Mouse (Mus musculus): Measurements from ENCODE around the gene Dact3. TPM values are rescaled to one million over a fixed set of nuclear protein-coding genes. Genes with fewer than 3 reads are reported as not detected.

Dact3 gene
- polyA plus RNA-seq, 1 experiment from 2014 or later, result 12.5 TPM

GRCm38 (mm10) chr7:16841561-16842560, 33.3 kb upstream of the Dact3 start:
- Histone ChIP-seq H3K36me3 (peaks cover 48% of the 10 kb centered on the region), H3K4me1 (replicated peaks) (peaks cover 29% of the 10 kb centered on the region)

GRCm38 (mm10) chr7:16842645-16843063, 32.5 kb upstream of the Dact3 start, which contains the start of gene Prkd2:
Gene Prkd2, plus strand, starts transcription at chr7:16842902.
- H3K9me3 ChIP-seq, result no peaks in the 10 kb centered on the region
- H3K4me1 ChIP-seq (replicated peaks), result peaks cover 29% of the 10 kb centered on the region
- 1% methylated on average over 32 of the region's 32 CpGs for WGBS
- peak within 1 kb of the TSS; percentile 67 for H3K4me3 ChIP-seq (replicated peaks)
- no peaks in the 10 kb centered on the region for H3K27me3 ChIP-seq
- H3K27ac ChIP-seq, result peak within 1 kb of the TSS; percentile 90
- peak within 1 kb of the TSS; percentile 81 for H3K9ac ChIP-seq (replicated peaks)
- peak within 1 kb of the TSS; percentile 99 for H3K4me2 ChIP-seq
- peak; percentile 66 for ATAC-seq (ENCODE audit: insufficient number of reproducible peaks, insufficient read depth, low FRiP score, low TSS enrichment, low read depth)
- H3K36me3 ChIP-seq, result peaks cover 47% of the 10 kb centered on the region

More at GRCm38 (mm10) chr7:16841561-16842560, 33.3 kb upstream of the Dact3 start:
- H3K9ac ChIP-seq (replicated peaks), result peak overlapping the region; percentile 81
- peak overlapping the region; percentile 99 for H3K4me2 ChIP-seq
- no peaks in the 10 kb centered on the region for H3K27me3 ChIP-seq
- H3K9me3 ChIP-seq, result no peaks in the 10 kb centered on the region
- ATAC-seq (ENCODE audit: insufficient number of reproducible peaks, insufficient read depth, low FRiP score, low TSS enrichment, low read depth), result no peak
- 39% methylated on average over 11 of the region's 11 CpGs for WGBS
- H3K27ac ChIP-seq, result peak overlapping the region; percentile 90
- peak overlapping the region; percentile 67 for H3K4me3 ChIP-seq (replicated peaks)

- H3K4me3 ChIP-seq (replicated peaks), result peak overlapping the region; percentile 67
- 1% methylated on average over 33 of the region's 33 CpGs for WGBS
- ATAC-seq (ENCODE audit: insufficient number of reproducible peaks, insufficient read depth, low FRiP score, low TSS enrichment, low read depth), result no peak
- peaks cover 29% of the 10 kb centered on the region for H3K4me1 ChIP-seq (replicated peaks)
- H3K36me3 ChIP-seq, result peaks cover 41% of the 10 kb centered on the region
- H3K27ac ChIP-seq, result peak overlapping the region; percentile 90
- H3K27me3 ChIP-seq, result no peaks in the 10 kb centered on the region
- H3K4me2 ChIP-seq, result peak overlapping the region; percentile 99
- no peaks in the 10 kb centered on the region for H3K9me3 ChIP-seq
- H3K9ac ChIP-seq (replicated peaks), result peak overlapping the region; percentile 81
Observed at GRCm38 (mm10) chr7:16843441-16844171, 31.5 kb upstream of the Dact3 start.

- H3K9ac ChIP-seq (replicated peaks), result peak overlapping the region; percentile 50; the same call in 1 of the 2 replicates
- H3K4me2 ChIP-seq, result peak overlapping the region; percentile 99
- peaks cover 41% of the 10 kb centered on the region for H3K36me3 ChIP-seq
- ATAC-seq (ENCODE audit: insufficient number of reproducible peaks, insufficient read depth, low FRiP score, low TSS enrichment, low read depth), result no peak
- H3K9me3 ChIP-seq, result no peaks in the 10 kb centered on the region
- H3K4me3 ChIP-seq (replicated peaks), result peak overlapping the region; percentile 67
- 43% methylated on average over 3 of the region's 3 CpGs for WGBS
- no peaks in the 10 kb centered on the region for H3K27me3 ChIP-seq
- H3K27ac ChIP-seq, result peak overlapping the region; percentile 71
- H3K4me1 ChIP-seq (replicated peaks), result peaks cover 29% of the 10 kb centered on the region
Observed at GRCm38 (mm10) chr7:16844696-16845071, 30.4 kb upstream of the Dact3 start.

GRCm38 (mm10) chr7:16845072-16845819, 29.9 kb upstream of the Dact3 start:
- WGBS, result 26% methylated on average over 14 of the region's 14 CpGs
- H3K4me1 ChIP-seq (replicated peaks), result peaks cover 29% of the 10 kb centered on the region
- H3K4me3 ChIP-seq (replicated peaks), result peak overlapping the region; percentile 67
- H3K27me3 ChIP-seq, result no peaks in the 10 kb centered on the region
- peak overlapping the region; percentile 50 for H3K9ac ChIP-seq (replicated peaks)
- peak overlapping the region; percentile 99 for H3K4me2 ChIP-seq
- H3K36me3 ChIP-seq, result peaks cover 41% of the 10 kb centered on the region
- no peaks in the 10 kb centered on the region for H3K9me3 ChIP-seq
- H3K27ac ChIP-seq, result peak overlapping the region; percentile 71
- no peak for ATAC-seq (ENCODE audit: insufficient number of reproducible peaks, insufficient read depth, low FRiP score, low TSS enrichment, low read depth)

GRCm38 (mm10) chr7:16845820-16846167, 29.3 kb upstream of the Dact3 start:
- Histone ChIP-seq H3K27ac (peak overlapping the region; percentile 71), H3K4me3 (replicated peaks) (peak overlapping the region; percentile 67), H3K4me1 (replicated peaks) (peaks cover 29% of the 10 kb centered on the region), H3K9me3 (no peaks in the 10 kb centered on the region), H3K9ac (replicated peaks) (peak overlapping the region; percentile 50; the same call in 1 of the 2 replicates), H3K4me2 (peak overlapping the region; percentile 99), H3K27me3 (no peaks in the 10 kb centered on the region), H3K36me3 (peaks cover 41% of the 10 kb centered on the region)
- no peak for ATAC-seq (ENCODE audit: insufficient number of reproducible peaks, insufficient read depth, low FRiP score, low TSS enrichment, low read depth)
- WGBS, result 37% methylated on average over 10 of the region's 10 CpGs

GRCm38 (mm10) chr7:16846775-16847174, 28.3 kb upstream of the Dact3 start:
- Histone ChIP-seq H3K36me3 (peaks cover 44% of the 10 kb centered on the region), H3K4me2 (no peak overlapping the region), H3K9me3 (no peaks in the 10 kb centered on the region), H3K4me3 (replicated peaks) (no peak overlapping the region), H3K27me3 (no peaks in the 10 kb centered on the region), H3K9ac (replicated peaks) (no peak overlapping the region), H3K4me1 (replicated peaks) (peaks cover 29% of the 10 kb centered on the region), H3K27ac (no peak overlapping the region)
- 94% methylated on average over 5 of the region's 5 CpGs for WGBS
- no peak for ATAC-seq (ENCODE audit: insufficient number of reproducible peaks, insufficient read depth, low FRiP score, low TSS enrichment, low read depth)

GRCm38 (mm10) chr7:16847507-16847906, 27.6 kb upstream of the Dact3 start:
- no peak overlapping the region for H3K4me3 ChIP-seq (replicated peaks)
- WGBS, result 86% methylated on average over 19 of the region's 19 CpGs
- no peak overlapping the region for H3K9ac ChIP-seq (replicated peaks)
- H3K4me2 ChIP-seq, result no peak overlapping the region
- no peak for ATAC-seq (ENCODE audit: insufficient number of reproducible peaks, insufficient read depth, low FRiP score, low TSS enrichment, low read depth)
- H3K4me1 ChIP-seq (replicated peaks), result peaks cover 24% of the 10 kb centered on the region
- no peaks in the 10 kb centered on the region for H3K9me3 ChIP-seq
- H3K27ac ChIP-seq, result no peak overlapping the region
- H3K27me3 ChIP-seq, result no peaks in the 10 kb centered on the region
- H3K36me3 ChIP-seq, result peaks cover 51% of the 10 kb centered on the region

- Histone ChIP-seq H3K36me3 (peaks cover 59% of the 10 kb centered on the region), H3K4me2 (no peak overlapping the region), H3K9me3 (no peaks in the 10 kb centered on the region), H3K4me3 (replicated peaks) (no peak overlapping the region), H3K4me1 (replicated peaks) (peaks cover 23% of the 10 kb centered on the region), H3K27ac (no peak overlapping the region), H3K27me3 (no peaks in the 10 kb centered on the region), H3K9ac (replicated peaks) (no peak overlapping the region)
- ATAC-seq (ENCODE audit: insufficient number of reproducible peaks, insufficient read depth, low FRiP score, low TSS enrichment, low read depth), result no peak
- WGBS, result 21% methylated on average over 17 of the region's 17 CpGs
Observed at GRCm38 (mm10) chr7:16848579-16848978, 26.5 kb upstream of the Dact3 start.

GRCm38 (mm10) chr7:16851636-16852035, 23.5 kb upstream of the Dact3 start:
- WGBS, result 87% methylated on average over 4 of the region's 4 CpGs
- H3K27me3 ChIP-seq, result no peaks in the 10 kb centered on the region
- no peak overlapping the region for H3K4me2 ChIP-seq
- H3K4me3 ChIP-seq (replicated peaks), result no peak overlapping the region
- no peaks in the 10 kb centered on the region for H3K4me1 ChIP-seq (replicated peaks)
- no peak for ATAC-seq (ENCODE audit: insufficient number of reproducible peaks, insufficient read depth, low FRiP score, low TSS enrichment, low read depth)
- H3K9me3 ChIP-seq, result no peaks in the 10 kb centered on the region
- H3K27ac ChIP-seq, result no peak overlapping the region
- no peak overlapping the region for H3K9ac ChIP-seq (replicated peaks)
- H3K36me3 ChIP-seq, result peaks cover 89% of the 10 kb centered on the region
